Mouse (Mus musculus) myocyte (in vitro differentiated cells): ENCODE measurements around the gene Cib1.

ENCODE experiments used
- CEBPB ChIP-seq: IDR thresholded peaks from 2 replicates; pipeline ENCODE4 v1.6.1; 2011; ENCODE audit warnings: mild to moderate bottlenecking, moderate library complexity; ENCODE audit not compliant: poor library complexity, insufficient read depth, severe bottlenecking
- E2F4 ChIP-seq: IDR thresholded peaks from one replicate; pipeline ENCODE4 v1.6.1; 2011; ENCODE audit warnings: mild to moderate bottlenecking, control low read depth, moderate library complexity; ENCODE audit not compliant: insufficient read depth
- MAX ChIP-seq: IDR thresholded peaks from one replicate; pipeline ENCODE4 v1.6.1; 2011; ENCODE audit warnings: low read depth, mild to moderate bottlenecking, control low read depth
- MYOD1 ChIP-seq, 3 experiments: IDR thresholded peaks; one replicate each; pipeline ENCODE4 v1.6.1; 2011; ENCODE audit warnings: control low read depth in 2 of 3, low read depth in 2 of 3, mild to moderate bottlenecking in 2 of 3, moderate library complexity in 1 of 3; ENCODE audit not compliant: insufficient read length in 2 of 3, control insufficient read depth in 1 of 3
- MYOG ChIP-seq, 3 experiments: IDR thresholded peaks; one replicate each; pipeline ENCODE4 v1.6.1; 2011; ENCODE audit warnings: control low read depth in 2 of 3, low read depth in 2 of 3, mild to moderate bottlenecking in 2 of 3; ENCODE audit not compliant: insufficient read length in 2 of 3, control insufficient read depth in 1 of 3, insufficient read depth in 1 of 3
- POLR2A ChIP-seq: IDR thresholded peaks from one replicate; pipeline ENCODE4 v1.6.1; 2011; ENCODE audit warnings: low read depth, mild to moderate bottlenecking, control low read depth, moderate library complexity; ENCODE audit not compliant: insufficient read length
- POLR2AphosphoS2 ChIP-seq: IDR thresholded peaks from one replicate; pipeline ENCODE4 v1.6.1; 2011; ENCODE audit warnings: low read depth, control low read depth; ENCODE audit not compliant: insufficient read length
- REST ChIP-seq: IDR thresholded peaks from one replicate; pipeline ENCODE4 v1.6.1; 2011; ENCODE audit warnings: mild to moderate bottlenecking, control low read depth, moderate library complexity; ENCODE audit not compliant: insufficient read depth, insufficient read length
- TCF12 ChIP-seq: IDR thresholded peaks from one replicate; pipeline ENCODE4 v1.6.1; 2011; ENCODE audit warnings: mild to moderate bottlenecking, control low read depth; ENCODE audit not compliant: poor library complexity, insufficient read depth, severe bottlenecking
- TCF3 ChIP-seq: IDR thresholded peaks from one replicate; pipeline ENCODE4 v1.6.1; 2011; ENCODE audit warnings: low read depth, control low read depth; ENCODE audit not compliant: insufficient read length
- USF1 ChIP-seq: IDR thresholded peaks from one replicate; pipeline ENCODE4 v1.6.1; 2011; ENCODE audit warnings: low read depth, mild to moderate bottlenecking, control low read depth, moderate library complexity

DNA sequence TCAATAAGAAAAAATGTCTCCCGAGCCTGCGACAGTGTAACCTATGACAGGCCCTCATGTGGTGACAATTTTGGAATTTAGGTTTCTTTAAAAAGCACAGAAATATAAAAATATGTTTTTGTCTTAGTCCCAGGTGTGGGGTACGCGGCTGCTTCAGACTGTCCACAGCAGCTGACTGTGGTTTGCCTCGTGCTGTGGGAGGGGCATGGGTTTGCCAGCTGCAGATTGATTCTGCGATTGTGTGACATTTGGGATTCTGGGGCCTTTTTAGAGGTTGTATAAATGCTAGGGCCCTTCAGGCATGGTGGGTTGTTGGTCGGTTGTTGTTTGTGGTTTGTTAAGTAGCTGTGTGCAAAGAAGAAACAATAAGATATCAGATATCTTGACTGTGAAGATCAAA, 27.7 kb downstream of the Cib1 start:
- TF ChIP-seq POLR2A (no peak), POLR2AphosphoS2 (no peak), MYOG (IDR thresholded peaks at IDR 0.05; ENCODE audit: control insufficient read depth in 1 of 3, insufficient read depth in 1 of 3, insufficient read length in 2 of 3, low read depth in 2 of 3) (peak in 2 of 3 experiments; percentile 87 to 92), MYOD1 (IDR thresholded peaks at IDR 0.05; ENCODE audit: control insufficient read depth in 1 of 3, insufficient read length in 2 of 3, low read depth in 2 of 3) (peak; percentile 45 to 89 (median 83)), USF1 (no peak), MAX (no peak), E2F4 (no peak), TCF12 (peak; percentile 63), CEBPB (no peak), TCF3 (peak; percentile 85), REST (no peak)
